Mouse (Mus musculus): ENCODE data around the gene Sf3b6. TPM values are rescaled to one million over a fixed set of nuclear protein-coding genes. Genes with fewer than 3 reads are reported as not detected.

Sf3b6 gene
- polyA plus RNA-seq, 1 experiment from 2014 or later = 371 TPM

GRCm38 (mm10) chr12:4863654-4864337, 46.5 kb downstream of the Sf3b6 start:
- DNase-seq (ENCODE audit: low spot score) (no peak), ATAC-seq (replicated peaks; ENCODE audit: insufficient number of reproducible peaks, low FRiP score, low TSS enrichment, low read depth) (peak; percentile 41; the same call in 1 of the 2 replicates)
- H3K36me3 ChIP-seq (replicated peaks; ENCODE audit: control insufficient read depth, insufficient read depth, low read depth, low read length) = no peaks in the 10 kb centered on the region
- H3K4me3 ChIP-seq (ENCODE audit: low read depth, low read length) = no peak overlapping the region
- no peaks in the 10 kb centered on the region for H3K27me3 ChIP-seq (ENCODE audit: control insufficient read depth, insufficient read depth, low read length)
- H3K9me3 ChIP-seq (replicated peaks; ENCODE audit: control insufficient read depth, low read length) = no peaks in the 10 kb centered on the region
- H3K4me1 ChIP-seq (ENCODE audit: control insufficient read depth, insufficient read depth, low read length) = peaks cover 2% of the 10 kb centered on the region; the same call in 1 of the 2 replicates
- WGBS = 68% methylated on average over 4 of the region's 4 CpGs
- no peak overlapping the region for H3K27ac ChIP-seq (replicated peaks; ENCODE audit: low read depth, low read length)
- no peak overlapping the region for H3K4me2 ChIP-seq (ENCODE audit: low read depth, low read length)
- no peak overlapping the region for H3K9ac ChIP-seq (replicated peaks; ENCODE audit: low read length)

- no peak overlapping the region for H3K27ac ChIP-seq (replicated peaks; ENCODE audit: low read depth, low read length)
- H3K4me1 ChIP-seq (ENCODE audit: control insufficient read depth, insufficient read depth, low read length) = peaks cover 2% of the 10 kb centered on the region; the same call in 1 of the 2 replicates
- H3K9ac ChIP-seq (replicated peaks; ENCODE audit: low read length) = no peak overlapping the region
- H3K9me3 ChIP-seq (replicated peaks; ENCODE audit: control insufficient read depth, low read length) = no peaks in the 10 kb centered on the region
- no peak overlapping the region for H3K4me3 ChIP-seq (ENCODE audit: low read depth, low read length)
- H3K27me3 ChIP-seq (ENCODE audit: control insufficient read depth, insufficient read depth, low read length) = no peaks in the 10 kb centered on the region
- 0 out of 2 replicates have a peak, but pooled peaks have one; percentile 2 for ATAC-seq (replicated peaks; ENCODE audit: insufficient number of reproducible peaks, low FRiP score, low TSS enrichment, low read depth)
- no peak for DNase-seq (ENCODE audit: low spot score)
- H3K4me2 ChIP-seq (ENCODE audit: low read depth, low read length) = no peak overlapping the region
- WGBS = 66% methylated on average over 4 of the region's 4 CpGs
- H3K36me3 ChIP-seq (replicated peaks; ENCODE audit: control insufficient read depth, insufficient read depth, low read depth, low read length) = no peaks in the 10 kb centered on the region
Measured at GRCm38 (mm10) chr12:4864338-4864690, 47.0 kb downstream of the Sf3b6 start.

DNA sequence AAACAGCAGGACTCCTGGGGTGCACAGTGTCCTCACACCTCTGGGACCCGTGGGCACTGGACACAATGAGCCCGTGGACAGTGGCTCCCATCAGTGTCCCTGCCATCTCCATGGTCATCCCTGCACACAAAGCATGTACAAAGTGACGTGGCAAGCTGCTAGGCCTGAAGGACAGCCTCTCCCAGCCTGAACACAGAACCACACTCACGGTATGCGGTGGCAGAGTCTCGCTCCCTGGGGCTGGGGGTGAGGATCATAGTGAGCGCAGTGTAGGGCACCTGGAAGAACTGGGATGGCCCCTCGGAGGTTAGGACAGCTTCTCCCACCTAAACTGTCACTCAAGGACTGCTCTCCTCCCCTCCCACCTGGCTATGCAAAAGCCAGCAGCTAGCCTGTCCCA, 51.6 kb downstream of the Sf3b6 start:
- H3K4me1 ChIP-seq (ENCODE audit: control insufficient read depth, insufficient read depth, low read length) = peaks cover under 1% of the 10 kb centered on the region; the same call in 1 of the 2 replicates
- H3K27me3 ChIP-seq (ENCODE audit: control insufficient read depth, insufficient read depth, low read length) = no peaks in the 10 kb centered on the region
- H3K27ac ChIP-seq (replicated peaks; ENCODE audit: low read depth, low read length) = no peak overlapping the region
- DNase-seq (ENCODE audit: low spot score) (no peak), ATAC-seq (replicated peaks; ENCODE audit: insufficient number of reproducible peaks, low FRiP score, low TSS enrichment, low read depth) (no peak)
- no peaks in the 10 kb centered on the region for H3K36me3 ChIP-seq (replicated peaks; ENCODE audit: control insufficient read depth, insufficient read depth, low read depth, low read length)
- no peak overlapping the region for H3K4me3 ChIP-seq (ENCODE audit: low read depth, low read length)
- WGBS = 75% methylated on average over 8 of the region's 8 CpGs
- no peak overlapping the region for H3K4me2 ChIP-seq (ENCODE audit: low read depth, low read length)
- no peaks in the 10 kb centered on the region for H3K9me3 ChIP-seq (replicated peaks; ENCODE audit: control insufficient read depth, low read length)
- H3K9ac ChIP-seq (replicated peaks; ENCODE audit: low read length) = no peak overlapping the region

- Histone ChIP-seq H3K9ac (replicated peaks; ENCODE audit: low read length) (no peak overlapping the region), H3K27me3 (ENCODE audit: control insufficient read depth, insufficient read depth, low read length) (no peaks in the 10 kb centered on the region), H3K36me3 (replicated peaks; ENCODE audit: control insufficient read depth, insufficient read depth, low read depth, low read length) (no peaks in the 10 kb centered on the region), H3K27ac (replicated peaks; ENCODE audit: low read depth, low read length) (no peak overlapping the region), H3K4me3 (ENCODE audit: low read depth, low read length) (no peak overlapping the region), H3K4me1 (ENCODE audit: control insufficient read depth, insufficient read depth, low read length) (no peaks in the 10 kb centered on the region), H3K9me3 (replicated peaks; ENCODE audit: control insufficient read depth, low read length) (no peaks in the 10 kb centered on the region), H3K4me2 (ENCODE audit: low read depth, low read length) (no peak overlapping the region)
- ATAC-seq (replicated peaks; ENCODE audit: insufficient number of reproducible peaks, low FRiP score, low TSS enrichment, low read depth) (no peak), DNase-seq (ENCODE audit: low spot score) (no peak)
- WGBS = 90% methylated on average over 5 of the region's 5 CpGs
Measured at GRCm38 (mm10) chr12:4871260-4871659, 53.9 kb downstream of the Sf3b6 start.

GRCm38 (mm10) chr12:4872273-4872672, 54.9 kb downstream of the Sf3b6 start:
- Histone ChIP-seq H3K36me3 (replicated peaks; ENCODE audit: control insufficient read depth, insufficient read depth, low read depth, low read length) (no peaks in the 10 kb centered on the region), H3K4me1 (ENCODE audit: control insufficient read depth, insufficient read depth, low read length) (no peaks in the 10 kb centered on the region), H3K4me3 (ENCODE audit: low read depth, low read length) (no peak overlapping the region), H3K4me2 (ENCODE audit: low read depth, low read length) (no peak overlapping the region), H3K27me3 (ENCODE audit: control insufficient read depth, insufficient read depth, low read length) (no peaks in the 10 kb centered on the region), H3K9me3 (replicated peaks; ENCODE audit: control insufficient read depth, low read length) (no peaks in the 10 kb centered on the region), H3K27ac (replicated peaks; ENCODE audit: low read depth, low read length) (no peak overlapping the region), H3K9ac (replicated peaks; ENCODE audit: low read length) (no peak overlapping the region)
- DNase-seq (ENCODE audit: low spot score) (no peak), ATAC-seq (replicated peaks; ENCODE audit: insufficient number of reproducible peaks, low FRiP score, low TSS enrichment, low read depth) (no peak)
- 69% methylated on average over 4 of the region's 4 CpGs for WGBS

DNA sequence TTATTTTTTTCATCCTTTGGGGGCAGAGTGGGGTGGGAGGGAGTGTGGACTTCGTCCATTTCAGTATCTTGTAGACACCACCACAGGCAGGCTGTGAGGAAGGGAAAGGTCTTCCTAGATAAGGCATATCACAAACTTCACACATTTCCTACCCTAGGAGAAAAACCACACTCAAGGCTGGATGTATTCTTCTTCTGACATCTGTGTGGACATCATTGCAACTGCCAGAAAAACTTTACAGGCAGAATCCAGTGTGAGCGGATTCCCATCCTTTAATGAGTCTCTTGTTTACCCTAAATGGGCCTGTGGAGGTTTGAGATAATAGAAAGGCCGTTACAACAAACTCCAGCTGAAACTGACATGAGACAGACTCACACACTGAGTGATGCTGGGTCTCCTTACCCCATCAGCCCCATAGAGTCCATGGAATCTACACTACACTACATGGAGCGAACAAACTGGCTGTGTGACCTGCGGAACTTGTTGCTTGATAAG, 55.7 kb downstream of the Sf3b6 start:
- no peaks in the 10 kb centered on the region for H3K27me3 ChIP-seq (ENCODE audit: control insufficient read depth, insufficient read depth, low read length)
- no peaks in the 10 kb centered on the region for H3K9me3 ChIP-seq (replicated peaks; ENCODE audit: control insufficient read depth, low read length)
- H3K4me2 ChIP-seq (ENCODE audit: low read depth, low read length) = no peak overlapping the region
- H3K27ac ChIP-seq (replicated peaks; ENCODE audit: low read depth, low read length) = no peak overlapping the region
- whole genome bisulfite sequencing = 80% methylated on average over 5 of the region's 5 CpGs
- ATAC-seq (replicated peaks; ENCODE audit: insufficient number of reproducible peaks, low FRiP score, low TSS enrichment, low read depth) (no peak), DNase-seq (ENCODE audit: low spot score) (no peak)
- no peaks in the 10 kb centered on the region for H3K36me3 ChIP-seq (replicated peaks; ENCODE audit: control insufficient read depth, insufficient read depth, low read depth, low read length)
- H3K4me3 ChIP-seq (ENCODE audit: low read depth, low read length) = no peak overlapping the region
- H3K4me1 ChIP-seq (ENCODE audit: control insufficient read depth, insufficient read depth, low read length) = no peaks in the 10 kb centered on the region
- H3K9ac ChIP-seq (replicated peaks; ENCODE audit: low read length) = no peak overlapping the region

DNA sequence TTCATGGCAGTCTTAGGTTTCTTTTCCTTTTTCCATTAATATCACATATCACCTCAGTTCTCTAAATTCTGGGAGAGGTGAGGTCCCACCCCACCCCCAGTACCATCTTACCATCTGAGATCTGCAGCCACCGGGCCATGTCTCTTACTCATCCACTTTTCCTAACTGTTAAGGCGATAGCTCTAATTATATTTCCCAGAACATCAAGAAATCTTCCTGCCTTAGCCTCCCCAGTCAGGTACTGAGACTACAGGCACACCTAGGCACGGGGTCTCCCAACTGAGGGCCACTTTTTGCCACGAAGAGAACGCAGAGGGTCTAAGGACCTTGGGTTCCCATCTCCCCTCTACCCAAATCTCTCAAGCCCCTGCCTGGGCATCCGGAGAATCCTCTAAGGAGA, 56.2 kb downstream of the Sf3b6 start:
- H3K4me3 ChIP-seq (ENCODE audit: low read depth, low read length) = peak overlapping the region; percentile 22; the same call in 1 of the 2 replicates
- no peaks in the 10 kb centered on the region for H3K4me1 ChIP-seq (ENCODE audit: control insufficient read depth, insufficient read depth, low read length)
- no peak for DNase-seq (ENCODE audit: low spot score)
- WGBS = 73% methylated on average over 6 of the region's 6 CpGs
- H3K4me2 ChIP-seq (ENCODE audit: low read depth, low read length) = peak overlapping the region; percentile 69; the same call in 1 of the 2 replicates
- no peak for ATAC-seq (replicated peaks; ENCODE audit: insufficient number of reproducible peaks, low FRiP score, low TSS enrichment, low read depth)
- H3K27ac ChIP-seq (replicated peaks; ENCODE audit: low read depth, low read length) = no peak overlapping the region
- no peaks in the 10 kb centered on the region for H3K36me3 ChIP-seq (replicated peaks; ENCODE audit: control insufficient read depth, insufficient read depth, low read depth, low read length)
- H3K9me3 ChIP-seq (replicated peaks; ENCODE audit: control insufficient read depth, low read length) = no peaks in the 10 kb centered on the region
- no peaks in the 10 kb centered on the region for H3K27me3 ChIP-seq (ENCODE audit: control insufficient read depth, insufficient read depth, low read length)
- H3K9ac ChIP-seq (replicated peaks; ENCODE audit: low read length) = no peak overlapping the region

GRCm38 (mm10) chr12:4874161-4874927, 57.0 kb downstream of the Sf3b6 start, which contains the start of gene Mfsd2b:
Gene Mfsd2b (minus strand): TSS chr12:4874359.
- WGBS = 5% methylated on average over 24 of the region's 24 CpGs
- Histone ChIP-seq H3K27ac (replicated peaks; ENCODE audit: low read depth, low read length) (no peak within 1 kb of the TSS), H3K27me3 (ENCODE audit: control insufficient read depth, insufficient read depth, low read length) (no peaks in the 10 kb centered on the region), H3K4me1 (ENCODE audit: control insufficient read depth, insufficient read depth, low read length) (no peaks in the 10 kb centered on the region), H3K4me2 (ENCODE audit: low read depth, low read length) (peak within 1 kb of the TSS; percentile 69), H3K36me3 (replicated peaks; ENCODE audit: control insufficient read depth, insufficient read depth, low read depth, low read length) (no peaks in the 10 kb centered on the region), H3K9me3 (replicated peaks; ENCODE audit: control insufficient read depth, low read length) (no peaks in the 10 kb centered on the region), H3K4me3 (ENCODE audit: low read depth, low read length) (peak within 1 kb of the TSS; percentile 22; the same call in 1 of the 2 replicates), H3K9ac (replicated peaks; ENCODE audit: low read length) (peak within 1 kb of the TSS; percentile 46)
- ATAC-seq (replicated peaks; ENCODE audit: insufficient number of reproducible peaks, low FRiP score, low TSS enrichment, low read depth) (peak; percentile 91), DNase-seq (ENCODE audit: low spot score) (peak; percentile 79)

Measured in embryonic facial prominence, embryonic 11.5 days (tissue).